Mouse (Mus musculus) layer of hippocampus, adult 8-10 months (tissue): ENCODE results near the gene Il13. TPM values are rescaled to one million over a fixed set of nuclear protein-coding genes. Genes with fewer than 3 reads are reported as not detected.

Source experiments
- DNase-seq, 2 experiments: peaks; one replicate each; pipeline ENCODE4 v3.0.0; 2022; ENCODE audit warnings: low spot score in 2 of 2
- total RNA-seq, 4 experiments: library from RNA; stranded (reverse); gene quantifications; 2 replicates each; pipeline ENCODE4 v1.2.4; 2022

Il13 gene
- total RNA-seq, 4 experiments from 2014 or later, result not detected

DNA sequence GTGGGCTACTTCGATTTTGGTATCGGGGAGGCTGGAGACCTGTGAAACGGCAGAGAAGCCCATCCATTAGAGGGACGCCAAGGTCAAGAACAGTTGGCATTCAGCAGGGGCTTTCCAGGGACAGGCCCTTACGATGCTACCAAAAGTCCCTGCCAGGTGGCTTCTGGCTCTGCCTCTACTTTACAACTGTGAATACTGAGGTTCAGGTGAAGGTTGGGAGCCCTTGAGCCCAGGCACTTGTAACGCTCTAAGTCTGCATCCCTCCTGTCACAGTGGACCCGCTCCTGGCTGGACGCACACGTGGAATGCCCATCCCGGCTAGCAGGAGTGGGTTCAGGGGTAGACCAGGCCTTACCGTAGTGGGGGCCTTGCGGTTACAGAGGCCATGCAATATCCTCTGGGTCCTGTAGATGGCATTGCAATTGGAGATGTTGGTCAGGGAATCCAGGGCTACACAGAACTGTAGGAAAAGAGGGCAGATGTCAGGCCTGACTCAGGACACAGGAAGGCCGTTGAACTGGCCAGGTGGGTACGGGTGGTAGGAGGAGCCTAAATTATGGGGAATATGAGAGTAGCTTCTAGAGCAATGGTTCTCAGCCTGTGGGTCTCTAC, 2.3 kb downstream of the Il13 start:
- DNase-seq, result no peak

DNA sequence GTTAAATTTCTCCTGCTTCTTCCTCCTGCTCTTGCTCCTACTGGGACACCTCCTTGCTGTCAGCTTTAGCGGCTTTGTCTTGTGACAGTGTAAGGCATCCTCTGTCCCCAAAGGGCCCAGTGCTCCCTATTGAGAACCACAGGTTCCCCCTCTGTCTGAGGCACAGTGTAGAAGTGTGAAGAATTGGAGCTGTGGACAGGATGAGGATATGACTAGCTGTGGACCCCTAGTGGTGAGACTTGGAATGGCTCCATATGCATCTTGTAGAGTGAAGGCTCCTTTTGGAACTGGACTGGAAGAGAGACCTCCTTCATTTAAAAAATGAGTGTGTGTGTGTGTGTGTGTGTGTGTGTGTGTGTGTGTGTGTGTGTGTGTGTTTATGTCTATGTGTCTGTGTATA, 6.6 kb downstream of the Il13 start:
- peak; percentile 59 to 85 for DNase-seq

DNA sequence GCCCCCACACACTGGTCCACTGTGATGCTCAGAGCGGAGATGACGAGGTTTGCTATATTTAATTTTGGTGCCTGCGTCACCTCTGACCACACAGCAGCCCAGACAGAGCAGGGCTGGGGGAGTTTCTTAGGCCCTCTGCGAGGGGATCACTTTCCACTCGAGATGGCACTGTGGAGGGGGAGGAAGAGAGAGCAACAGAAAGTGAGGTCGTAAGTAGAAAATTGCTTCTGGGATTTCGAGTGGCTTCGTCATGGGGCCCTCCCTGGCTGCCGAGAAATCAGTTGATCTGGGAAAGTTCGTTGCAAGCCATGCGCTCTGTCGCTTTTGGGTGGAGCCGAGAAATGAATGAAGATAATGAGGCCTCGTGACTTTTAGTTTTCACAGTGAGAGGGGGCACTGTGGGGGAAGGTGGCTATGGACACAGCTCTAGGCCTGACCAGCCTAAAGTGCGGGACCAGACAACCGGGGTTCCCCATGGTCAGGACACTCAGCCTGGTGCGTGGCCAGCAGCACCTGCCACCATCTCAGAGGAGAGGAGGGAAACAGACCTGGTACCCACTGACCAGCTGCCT, 7.6 kb downstream of the Il13 start:
- no peak for DNase-seq

DNA sequence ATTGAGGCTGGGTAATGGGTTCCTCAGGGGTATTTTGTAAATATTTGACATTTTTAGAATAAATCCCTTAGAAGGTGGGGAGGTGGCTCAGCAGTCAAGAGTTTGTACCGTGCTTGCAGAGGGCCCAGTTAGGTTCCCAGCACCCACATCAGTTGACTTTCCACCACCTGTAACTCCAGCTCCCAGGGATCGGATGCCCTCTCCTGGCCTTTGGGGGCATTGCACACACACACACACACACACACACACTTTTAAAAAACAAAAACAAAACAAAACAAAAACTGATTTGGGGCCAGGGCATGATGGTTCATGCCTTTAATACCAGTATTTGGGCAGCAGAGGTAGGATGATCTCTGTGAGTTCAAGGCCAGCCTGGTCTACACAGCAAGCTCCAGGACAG, 10.4 kb downstream of the Il13 start:
- DNase-seq, result no peak

DNA sequence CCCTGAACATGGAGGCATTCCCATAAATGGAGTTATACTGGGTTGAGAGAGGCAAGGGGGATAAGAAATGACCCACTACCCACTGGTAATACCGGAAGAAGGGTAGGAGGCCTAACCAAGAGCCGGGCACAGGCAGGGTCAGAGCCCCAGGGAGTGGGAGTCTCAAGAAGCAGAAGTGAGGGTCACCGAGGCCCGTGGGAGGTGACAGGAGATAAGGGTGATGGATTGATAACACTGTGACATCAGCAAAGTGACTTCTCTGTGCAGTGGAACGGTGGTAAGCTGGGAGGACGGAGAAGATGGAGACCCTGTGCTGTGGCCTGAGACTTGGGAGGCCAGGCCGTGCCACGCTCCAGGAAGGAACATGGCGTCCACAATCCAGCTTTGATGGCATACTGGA, 10.9 kb downstream of the Il13 start:
- no peak for DNase-seq

DNA sequence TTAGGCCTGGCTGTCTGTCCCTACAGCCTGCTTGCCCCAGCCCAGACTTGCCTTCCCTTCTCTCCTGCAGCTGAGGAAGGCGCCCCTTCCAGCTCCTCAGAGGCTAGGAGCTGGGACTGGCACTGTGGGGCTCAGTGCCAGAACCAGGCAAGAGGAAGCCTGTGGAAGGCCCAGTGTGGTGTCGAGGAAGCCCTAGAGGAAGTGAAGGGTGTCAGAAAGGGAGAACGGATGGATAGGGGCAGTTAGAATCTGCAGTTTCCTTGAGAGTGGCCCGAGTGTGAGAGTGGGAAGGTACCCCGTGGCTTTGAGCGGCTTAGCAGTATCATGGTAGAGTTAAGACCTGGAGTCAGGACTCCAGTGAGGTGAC, 12.1 kb downstream of the Il13 start:
- no peak for DNase-seq

DNA sequence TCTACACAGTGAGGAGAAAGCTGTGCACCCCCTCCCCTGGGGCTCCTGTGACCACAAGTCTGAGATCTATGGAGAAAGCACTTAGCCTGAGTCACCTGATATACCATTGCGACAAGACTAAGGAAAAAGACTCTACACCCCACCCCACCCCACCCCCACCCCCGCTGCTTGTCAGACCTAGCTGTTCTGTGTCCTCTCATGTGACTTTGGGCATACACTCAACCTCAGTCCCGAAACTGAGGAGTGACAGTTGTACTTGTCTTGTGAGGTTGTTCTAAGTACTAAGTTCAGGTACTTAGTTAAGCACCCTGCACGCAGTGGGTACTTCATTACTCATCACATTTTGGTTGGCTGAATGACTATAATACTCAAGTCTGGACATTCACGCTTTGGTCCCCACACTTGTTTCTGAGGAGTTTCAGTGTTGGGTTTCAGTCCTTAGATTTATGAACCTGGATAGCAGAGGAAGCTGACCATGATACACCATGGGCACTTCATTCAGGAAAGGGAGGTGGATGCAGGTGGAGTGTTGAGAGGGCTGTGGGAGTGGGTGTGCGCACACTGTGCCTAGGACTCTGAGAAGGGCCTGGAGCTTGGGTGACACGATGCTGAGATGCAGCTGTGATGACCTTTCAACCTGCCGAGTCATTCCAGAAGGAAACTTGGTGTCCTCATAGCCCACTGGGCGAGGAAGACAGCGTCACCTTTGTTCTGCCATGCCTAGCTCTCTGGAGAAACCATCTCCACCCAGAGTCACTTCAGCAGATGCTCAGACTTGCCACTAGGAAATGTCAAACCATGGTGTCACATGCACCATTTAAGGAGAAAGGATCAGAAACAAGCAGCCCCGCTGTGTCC, 12.7 kb downstream of the Il13 start:
- no peak for DNase-seq

DNA sequence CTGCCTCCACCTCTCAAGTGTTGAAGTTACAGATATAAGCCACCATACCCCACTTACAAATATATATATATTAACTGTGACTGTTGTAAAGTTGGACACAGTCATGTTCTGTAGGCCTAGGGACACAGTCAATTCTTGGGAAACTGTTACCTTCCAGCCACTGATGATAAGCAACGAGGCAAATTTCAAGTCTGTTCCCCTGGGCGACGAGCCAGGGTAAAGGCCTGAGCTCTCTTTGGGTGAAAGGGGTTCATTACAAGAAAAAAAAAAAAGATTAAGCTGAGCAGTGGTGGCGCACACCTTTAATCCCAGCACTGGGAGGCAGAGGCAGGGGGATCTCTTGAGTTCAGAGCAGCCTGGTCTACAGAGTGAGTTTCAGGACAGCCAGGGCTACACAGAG, 14.4 kb downstream of the Il13 start:
- DNase-seq, result no peak

DNA sequence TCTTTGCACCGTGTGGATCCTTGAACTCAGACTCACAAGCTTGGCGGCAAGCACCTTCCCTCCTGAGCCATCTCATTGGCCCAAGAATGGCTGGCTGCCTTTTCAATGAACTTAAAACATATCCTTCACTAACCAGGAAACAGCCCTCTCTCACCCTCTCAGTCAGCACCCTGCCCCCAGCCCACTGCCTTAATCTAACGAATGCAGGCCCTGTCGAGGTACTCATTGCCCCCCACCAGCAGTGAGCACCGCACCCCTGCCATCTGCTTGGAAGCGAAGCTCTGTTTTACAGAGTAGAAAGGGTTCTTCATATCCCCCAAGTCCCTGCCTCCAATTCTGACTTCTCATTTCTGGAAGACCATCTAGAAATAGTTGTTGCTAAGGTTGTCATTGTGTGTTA, 15.1 kb downstream of the Il13 start:
- DNase-seq, result no peak

DNA sequence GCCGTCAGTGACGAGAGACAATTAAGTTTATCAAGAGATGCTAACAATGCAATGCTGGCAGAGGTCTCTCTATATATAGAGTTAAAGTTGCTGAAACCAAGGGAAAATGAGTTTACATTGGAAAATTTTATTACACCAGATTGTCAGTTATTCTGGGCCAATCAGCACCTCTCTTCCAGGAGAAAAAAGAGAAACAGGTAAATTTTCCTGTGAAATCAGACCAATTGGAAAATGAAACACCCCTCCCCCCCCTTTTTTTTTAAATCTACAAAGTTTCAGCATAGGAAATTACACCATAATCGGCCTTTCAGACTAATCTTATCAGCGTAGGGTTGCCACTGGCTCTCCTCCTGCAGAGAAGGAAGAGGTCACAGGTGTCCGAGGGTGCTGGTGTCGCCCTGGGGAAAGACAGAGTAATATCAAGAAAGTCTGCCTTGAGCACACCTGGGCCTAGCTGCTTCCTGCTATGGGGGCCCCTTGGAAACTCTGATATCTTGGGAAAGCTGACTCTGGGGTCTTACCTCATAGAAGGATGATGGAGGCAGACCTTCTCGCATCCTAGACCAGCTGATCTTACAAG, 15.8 kb downstream of the Il13 start, which contains the start of gene Il4:
TSS of gene Il4 (minus strand) at position 51 of the 580 bp plus-strand sequence.
- no peak for DNase-seq

DNA sequence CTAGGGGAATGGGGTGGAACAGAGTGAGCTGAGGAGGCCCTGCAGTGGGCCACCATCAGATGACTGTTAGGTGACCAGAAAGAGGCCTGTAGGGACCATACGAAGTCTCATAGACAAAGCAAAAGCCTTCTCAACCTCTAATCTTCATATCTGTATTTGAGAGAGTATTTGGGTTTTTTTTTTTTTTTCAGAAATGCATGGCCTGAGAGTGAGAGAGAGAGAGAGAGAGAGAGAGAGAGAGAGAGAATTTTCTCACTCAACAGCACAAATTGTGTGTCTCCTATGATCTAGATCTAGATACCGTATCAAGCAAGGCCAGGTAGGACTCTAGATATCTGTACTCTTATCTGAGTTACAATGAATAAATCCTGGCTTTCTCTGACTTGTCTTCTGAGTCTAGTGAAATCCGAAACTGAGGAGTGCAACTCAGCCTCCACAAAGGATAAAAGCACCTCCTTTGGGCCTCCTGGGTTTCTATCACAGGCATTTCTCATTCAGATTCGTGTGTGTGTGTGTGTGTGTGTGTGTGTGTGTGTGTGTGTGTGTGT, 16.9 kb downstream of the Il13 start:
- no peak for DNase-seq

DNA sequence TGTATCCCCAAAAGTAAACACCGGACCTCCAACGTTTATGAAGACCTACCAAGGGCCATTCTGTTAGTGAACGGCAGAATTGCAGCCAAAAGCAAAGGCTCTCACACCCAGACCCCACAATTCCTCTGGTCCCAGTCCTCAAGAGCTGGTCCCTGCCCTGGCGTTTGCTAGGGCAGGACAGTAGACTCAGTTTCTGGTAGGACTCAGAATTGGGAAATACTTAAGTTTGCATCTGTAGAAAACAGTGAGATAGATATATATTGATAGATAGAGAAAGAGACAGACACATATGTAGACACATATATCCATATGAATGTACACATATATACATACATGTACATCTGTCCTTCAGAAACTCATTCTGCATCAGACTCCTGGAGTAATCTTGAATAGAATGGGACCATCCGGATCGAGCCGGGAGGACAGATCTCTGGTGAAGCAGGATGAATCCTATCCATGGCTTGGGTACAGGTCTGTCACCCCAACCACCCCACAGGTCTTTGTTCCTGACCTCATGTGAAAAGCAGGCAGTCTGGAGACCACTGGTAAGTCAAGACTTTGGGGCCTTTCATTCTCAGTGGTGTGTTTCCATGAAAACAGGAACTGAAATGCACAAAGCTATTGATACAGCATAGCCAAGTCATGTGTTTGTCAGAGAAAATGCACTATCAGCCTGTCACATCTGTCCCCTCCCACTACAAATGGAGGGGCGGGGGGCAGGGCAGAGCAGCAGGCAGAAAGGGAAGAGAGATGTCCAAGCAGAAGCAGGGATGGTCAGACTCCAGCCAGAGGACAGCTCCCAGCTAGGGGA, 17.5 kb downstream of the Il13 start:
- DNase-seq, result no peak

DNA sequence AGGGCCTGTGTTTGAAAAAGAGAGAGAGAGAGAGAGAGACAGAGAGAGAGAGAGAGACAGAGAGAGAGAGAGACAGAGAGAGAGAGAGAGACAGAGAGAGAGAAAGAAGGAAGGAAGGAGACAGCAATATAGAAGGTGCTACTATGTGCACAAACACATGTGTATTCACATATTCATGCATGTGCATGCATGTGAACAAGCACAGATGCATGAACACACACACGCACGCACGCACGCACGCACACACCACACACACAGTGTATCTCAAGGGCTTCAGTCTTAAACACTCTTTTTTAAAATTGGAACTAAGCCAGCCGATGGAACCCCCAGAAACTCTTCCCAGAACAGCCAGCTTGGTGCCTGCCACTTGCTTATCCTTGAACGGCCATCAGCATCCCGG, 18.9 kb downstream of the Il13 start:
- no peak for DNase-seq

DNA sequence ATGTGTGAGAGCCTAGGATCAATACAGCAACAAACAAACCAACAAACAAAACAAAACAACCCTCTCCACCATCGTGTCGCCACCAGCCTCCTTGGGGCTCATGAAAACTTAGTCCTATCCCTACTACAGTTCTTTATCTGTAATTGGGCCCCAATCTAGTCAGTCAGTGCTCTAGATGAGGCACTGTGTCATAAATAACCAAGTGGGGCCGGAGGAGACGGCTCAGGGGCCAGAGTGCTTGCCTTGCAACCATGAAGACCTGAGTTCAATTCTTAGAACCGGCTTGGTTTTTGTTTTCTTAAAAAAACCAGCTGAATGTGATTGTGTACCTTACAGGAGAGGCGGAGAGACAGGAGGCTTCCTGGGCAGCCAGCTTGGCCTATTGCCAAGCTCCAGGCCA, 19.3 kb downstream of the Il13 start:
- no peak for DNase-seq

DNA sequence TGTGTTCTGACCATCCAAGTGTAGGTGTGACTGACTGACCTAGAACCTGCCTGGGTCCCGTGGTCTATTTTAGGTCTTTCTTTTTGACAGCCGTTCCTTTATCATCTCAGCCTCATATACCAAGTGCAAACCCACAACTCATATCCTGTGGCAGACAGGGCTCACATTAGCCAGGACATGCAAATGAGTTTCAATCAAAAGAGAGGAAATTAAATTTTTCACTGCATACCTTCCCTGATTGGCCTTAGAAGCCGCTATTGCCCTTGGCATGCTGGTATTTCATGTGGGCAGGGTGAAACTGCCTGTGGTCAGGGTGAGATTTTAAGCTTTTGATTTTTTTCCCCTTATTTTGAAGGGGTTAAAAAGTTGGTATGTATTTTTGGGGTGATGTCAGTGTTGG, 24.8 kb downstream of the Il13 start:
- DNase-seq, result no peak

DNA sequence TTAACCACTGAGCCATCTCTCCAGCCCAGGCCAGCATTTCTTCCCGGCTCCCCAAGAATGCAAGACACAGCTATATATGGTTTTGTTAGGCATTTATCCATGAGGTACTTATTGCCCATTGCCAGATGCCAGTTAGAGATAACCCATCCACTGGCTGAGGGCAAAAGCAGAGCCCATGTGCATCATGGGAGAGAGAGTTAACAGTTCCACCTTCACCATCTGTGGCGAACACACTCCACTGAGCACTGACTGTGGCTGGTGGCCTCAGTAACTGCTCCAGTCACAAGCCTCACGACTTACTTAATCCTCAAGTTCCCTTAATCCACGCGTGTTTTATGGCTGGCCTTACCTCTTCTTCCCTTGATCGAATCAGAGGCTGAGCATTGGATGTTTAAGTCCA, 25.3 kb downstream of the Il13 start:
- no peak for DNase-seq

DNA sequence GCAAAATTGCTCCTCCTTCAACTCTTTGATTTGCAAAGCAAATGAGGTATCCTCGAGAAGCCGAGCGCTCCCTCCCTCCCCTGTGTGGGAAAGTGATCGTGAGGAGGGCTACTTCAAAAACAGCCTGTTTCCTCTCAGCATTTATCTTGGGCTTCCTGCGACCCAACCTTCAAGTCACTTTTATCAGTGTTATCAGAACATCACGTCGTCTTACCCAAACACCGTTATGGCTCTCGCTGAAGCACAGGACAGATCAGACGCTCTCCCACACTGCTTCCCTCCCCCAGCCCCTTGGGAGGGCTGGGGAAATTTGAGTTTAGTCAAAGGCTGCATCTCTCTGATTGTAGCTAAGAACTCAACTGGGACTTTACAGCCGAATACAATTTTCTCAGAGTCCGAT, 28.9 kb downstream of the Il13 start:
- DNase-seq, result no peak

DNA sequence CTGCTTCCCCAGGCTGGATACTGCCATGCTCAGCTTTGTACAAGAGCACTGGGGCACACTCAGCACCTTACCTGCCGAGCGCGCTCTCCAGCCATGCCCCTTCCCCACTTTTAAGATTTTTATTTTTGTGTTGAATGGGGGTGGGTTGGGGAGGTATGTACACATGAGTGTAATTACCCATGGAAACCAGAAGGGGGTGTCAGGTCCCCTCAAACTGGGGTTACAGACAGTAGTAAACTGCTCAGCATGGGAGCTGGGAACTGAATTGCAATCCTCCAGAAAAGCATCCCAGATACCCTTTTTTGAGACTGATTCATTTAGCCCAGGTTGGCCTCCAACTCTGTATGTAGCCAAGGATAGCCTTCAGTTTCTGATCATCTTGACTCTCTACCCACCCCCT, 29.5 kb downstream of the Il13 start:
- DNase-seq, result no peak

DNA sequence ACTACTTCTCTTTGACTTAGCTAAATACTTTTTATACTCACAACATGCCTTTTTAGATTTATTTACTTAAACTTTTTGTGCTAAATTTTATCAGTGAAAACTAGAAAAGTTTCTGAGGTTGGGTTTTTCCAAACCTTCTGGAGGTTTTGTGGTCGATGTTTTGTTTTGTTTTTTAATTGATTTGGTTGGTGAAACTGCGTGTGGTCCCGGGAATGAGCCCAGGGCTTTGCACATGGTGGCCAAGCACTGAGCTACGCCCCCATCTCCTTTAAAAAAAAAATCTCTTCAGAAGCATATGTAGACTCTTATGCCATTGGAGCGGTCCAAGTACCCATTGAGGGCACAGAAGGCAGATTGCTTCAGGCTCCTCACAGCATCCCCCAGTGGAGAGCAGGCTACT, 43.4 kb downstream of the Il13 start:
- no peak for DNase-seq

DNA sequence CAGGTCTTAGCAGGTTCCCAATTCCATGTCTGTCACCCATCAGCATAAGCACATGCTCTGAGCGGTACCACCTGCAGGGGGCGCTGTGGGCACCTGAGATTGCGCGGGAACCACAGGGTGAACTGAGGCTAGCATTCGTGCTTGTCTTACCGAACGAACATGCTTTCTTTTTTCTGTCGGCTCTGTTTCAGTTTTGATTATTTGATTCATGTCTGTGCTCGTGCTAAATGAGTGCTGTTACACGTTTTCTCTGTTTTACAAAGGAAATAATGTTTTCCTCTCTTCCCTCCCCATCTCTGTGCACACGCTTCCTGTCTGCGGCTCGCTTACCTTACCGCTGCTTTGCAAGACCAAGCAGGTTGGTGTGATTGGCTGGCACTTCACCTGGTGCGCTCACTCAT, 44.1 kb downstream of the Il13 start:
- DNase-seq, result peak in 1 of 2 experiments; percentile 40

DNA sequence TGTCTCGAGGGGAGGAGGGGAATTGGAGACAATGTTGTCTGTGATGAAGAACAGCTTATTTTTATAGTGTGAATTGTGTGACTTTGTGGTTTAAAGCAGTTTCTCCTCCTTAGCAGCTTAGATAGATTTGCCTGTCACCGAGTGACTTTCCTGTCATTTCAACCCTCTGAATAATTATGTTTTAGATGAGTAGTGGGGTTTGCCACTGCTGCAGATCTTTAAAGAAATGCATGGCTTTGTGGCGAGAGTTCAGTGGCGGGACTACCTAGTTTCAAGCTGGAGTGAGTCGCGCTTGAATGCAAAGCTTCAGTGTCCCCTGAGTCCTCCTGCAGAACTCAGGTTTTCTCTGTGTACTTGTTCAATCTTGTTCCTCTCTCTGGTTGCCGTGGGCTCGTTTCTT, 46.2 kb downstream of the Il13 start:
- no peak for DNase-seq
